Mouse (Mus musculus): Measurements from ENCODE around the gene Aimp1.

- TF ChIP-seq POLR2A (IDR thresholded peaks at IDR 0.05; ENCODE audit: insufficient read depth, low read depth, low read length) = no peak
- no peak for TF ChIP-seq CTCF (IDR thresholded peaks at IDR 0.05)
- TF ChIP-seq EP300 (IDR thresholded peaks at IDR 0.05; ENCODE audit: insufficient read depth, low read depth, low read length) = no peak
Measured at GRCm38 (mm10) chr3:132629601-132630239, 54.5 kb downstream of the Aimp1 start, which contains the start of gene Gimd1.

Measured in heart, adult 2 months (tissue).